Mouse (Mus musculus): ENCODE measurements around the gene Rnf10. TPM values are rescaled to one million over a fixed set of nuclear protein-coding genes. Genes with fewer than 3 reads are reported as not detected.

Rnf10 gene
- 194 TPM for polyA plus RNA-seq (2012; fragmentation: generic; extraction: Trizol)
- long read RNA-seq, experiment 1, transcript Rnf10-201 (17 exons, 3,106 nt) = minor isoform, 5 of 64 reads
- long read RNA-seq, experiment 1, transcript Rnf10-202 (17 exons, 3,112 nt) = major isoform, 40 of 64 reads
- long read RNA-seq, experiment 1, partial matches to known transcripts = 16 of 64 reads
- long read RNA-seq, experiment 1, other reads (novel, unspliced or antisense) = 1 of 64 reads
- long read RNA-seq, experiment 2, transcript Rnf10-201 (17 exons, 3,106 nt) = minor isoform, 195 of 2,054 reads
- long read RNA-seq, experiment 2, transcript Rnf10-202 (17 exons, 3,112 nt) = major isoform, 1,511 of 2,054 reads
- long read RNA-seq, experiment 2, transcript Rnf10-203 (17 exons, 3,476 nt) = minor isoform, 156 of 2,054 reads
- long read RNA-seq, experiment 2, partial matches to known transcripts = 40 of 2,054 reads
- long read RNA-seq, experiment 2, other reads (novel, unspliced or antisense) = 151 of 2,054 reads

DNA sequence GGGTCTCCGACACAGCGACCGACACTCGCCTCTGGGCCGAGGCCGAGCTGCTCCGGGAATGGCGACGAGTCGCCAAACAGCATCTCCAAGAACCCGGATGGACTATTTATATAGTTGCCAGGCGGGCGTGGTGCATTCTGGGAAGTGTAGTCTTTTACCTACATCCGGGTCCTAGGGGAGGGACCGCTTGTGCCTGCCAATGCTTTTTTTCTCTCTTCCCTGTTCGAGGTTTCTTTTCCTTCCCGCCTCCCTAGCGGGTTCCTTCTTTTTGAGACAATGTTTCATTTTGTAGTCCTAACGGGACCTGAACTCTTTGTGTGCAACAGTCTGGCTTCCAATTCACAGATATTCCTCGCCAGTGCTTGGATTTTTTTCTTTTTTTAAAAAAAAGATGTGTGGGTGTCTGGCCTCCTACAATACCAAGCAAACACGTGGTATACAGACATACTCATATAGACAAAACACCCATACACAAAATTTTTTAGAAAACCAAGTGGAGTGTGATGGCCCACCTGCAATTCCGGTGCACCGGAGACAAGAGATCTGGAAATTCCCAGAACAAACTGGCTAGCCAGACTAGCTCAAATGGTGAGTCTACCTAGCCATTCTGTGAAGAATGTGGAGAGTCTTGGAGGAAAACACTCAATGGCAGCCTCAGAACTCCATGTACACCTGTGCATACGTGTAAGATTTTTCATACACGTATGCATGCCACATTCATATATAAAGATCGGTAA, at the start of gene Rnf10:
Rnf10 (minus strand) TSS at position 87 of the 737 bp plus-strand sequence.
- Histone ChIP-seq H3K27me3 (ENCODE audit: control insufficient read depth, insufficient read depth, insufficient read length) (no peaks in the 10 kb centered on the region), H3ac (ENCODE audit: control insufficient read depth, insufficient read length, low read depth) (peak within 1 kb of the TSS; percentile 91), H3K79me3 (ENCODE audit: low read depth) (peaks cover 44% of the 10 kb centered on the region), H3K36me3 (ENCODE audit: control insufficient read depth, insufficient read depth) (peaks cover 22% of the 10 kb centered on the region), H3K79me2 (ENCODE audit: control insufficient read depth, insufficient read depth) (peaks cover 47% of the 10 kb centered on the region), H3K4me3 (ENCODE audit: insufficient read depth, poor library complexity, severe bottlenecking) (peak within 1 kb of the TSS; percentile 86)
- TF ChIP-seq CEBPB (IDR thresholded peaks at IDR 0.05; ENCODE audit: low read depth) = no peak
- TF ChIP-seq MYOD1 (IDR thresholded peaks at IDR 0.05; ENCODE audit: control insufficient read depth, insufficient read length, low read depth) = no peak
- TF ChIP-seq MYOG (IDR thresholded peaks at IDR 0.05; ENCODE audit: control insufficient read depth, extremely low read depth, insufficient read length) = no peak

DNA sequence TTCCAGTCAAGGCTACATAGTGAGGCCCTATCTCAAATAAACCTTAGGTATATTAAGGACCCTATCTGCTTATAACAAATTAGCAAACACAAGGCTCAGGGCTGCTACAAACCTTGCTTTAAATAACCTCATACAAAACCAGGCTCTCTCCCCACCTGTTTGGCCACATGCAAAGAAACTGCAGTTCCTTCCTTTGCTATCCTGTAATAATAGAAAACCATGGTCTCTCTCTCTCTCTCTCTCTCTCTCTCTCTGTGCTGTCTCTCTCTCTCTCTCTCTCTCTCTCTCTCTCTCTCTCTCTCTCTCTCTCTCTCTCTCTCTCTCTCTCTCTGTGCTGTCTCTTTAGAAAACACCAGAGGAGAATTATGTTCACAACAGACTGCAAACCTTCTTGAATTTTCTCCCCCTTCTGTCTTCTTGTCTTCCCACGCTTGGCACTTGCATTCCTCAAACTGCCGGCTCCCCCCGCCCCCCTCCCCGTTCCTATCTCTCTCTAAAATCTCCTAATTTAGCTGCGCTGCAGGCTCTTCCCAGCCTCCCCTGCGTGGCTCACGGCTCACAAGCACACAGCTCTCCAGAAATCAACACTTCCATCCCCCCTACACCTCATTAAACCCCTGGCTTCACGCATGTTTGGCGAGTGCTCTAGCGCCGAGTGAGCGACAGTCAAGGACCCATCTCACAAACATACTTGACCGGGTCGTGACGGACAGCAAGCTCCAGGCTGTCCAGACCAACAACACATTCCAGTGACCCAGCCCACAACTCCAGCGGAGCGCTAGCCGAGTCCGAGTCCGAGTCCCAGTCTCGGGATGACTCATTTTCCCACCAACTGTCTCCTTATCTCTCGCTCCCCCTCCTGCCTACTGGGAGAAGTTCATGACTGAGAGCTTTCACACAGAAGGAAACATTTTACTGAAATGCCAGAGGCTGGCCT, 46.6 kb upstream of the Rnf10 start:
- H3K36me3 ChIP-seq (ENCODE audit: control insufficient read depth, insufficient read depth) = no peaks in the 10 kb centered on the region
- H3ac ChIP-seq (ENCODE audit: control insufficient read depth, insufficient read length, low read depth) = peak overlapping the region; percentile 14
- peak; percentile 51 for TF ChIP-seq FOSL1 (IDR thresholded peaks at IDR 0.05; ENCODE audit: insufficient read depth, low read length, poor library complexity, severe bottlenecking)
- TF ChIP-seq MAX (IDR thresholded peaks at IDR 0.05) = no peak
- TF ChIP-seq CTCF (IDR thresholded peaks at IDR 0.05; ENCODE audit: control insufficient read depth, insufficient read depth, insufficient read length) = peak; percentile 7
- peak overlapping the region; percentile 23 for H3K4me3 ChIP-seq (ENCODE audit: insufficient read depth, poor library complexity, severe bottlenecking)
- H3K79me3 ChIP-seq (ENCODE audit: low read depth) = no peaks in the 10 kb centered on the region
- H3K27me3 ChIP-seq (ENCODE audit: control insufficient read depth, insufficient read depth, insufficient read length) = no peaks in the 10 kb centered on the region
- no peaks in the 10 kb centered on the region for H3K79me2 ChIP-seq (ENCODE audit: control insufficient read depth, insufficient read depth)

DNA sequence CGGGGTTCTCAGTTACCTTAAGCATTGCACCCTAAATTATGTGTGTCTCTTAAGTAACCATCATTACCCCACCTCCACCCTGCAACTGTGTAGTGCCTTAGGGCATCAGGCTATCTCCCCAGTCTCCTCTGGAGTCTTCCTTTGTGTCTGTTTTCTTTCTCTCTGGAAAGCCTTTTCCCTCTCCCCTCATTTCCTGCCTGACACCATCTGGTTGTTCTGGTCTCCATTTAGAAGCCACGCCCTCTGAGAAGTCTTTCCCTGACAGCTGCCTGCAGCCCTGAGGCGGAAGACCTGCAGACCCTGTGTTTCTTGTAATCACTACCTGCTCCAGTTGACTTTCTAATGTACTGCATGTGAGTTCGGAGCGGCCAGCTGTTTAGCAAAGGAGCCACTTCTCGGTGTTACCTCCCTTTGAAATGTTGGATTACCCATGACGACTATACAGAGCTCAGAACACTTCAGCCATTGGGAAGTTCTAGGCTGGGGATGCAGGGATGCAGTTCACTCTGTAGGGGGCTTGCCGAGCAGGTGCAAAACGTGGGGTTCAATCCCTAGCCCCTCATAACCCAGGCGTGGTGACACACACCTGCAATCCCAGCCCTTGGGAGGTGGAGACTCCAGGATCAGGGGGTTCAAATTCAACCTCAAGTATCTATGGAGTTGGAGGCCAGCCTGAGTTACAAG, 45.1 kb upstream of the Rnf10 start:
- no peak overlapping the region for H3ac ChIP-seq (ENCODE audit: control insufficient read depth, insufficient read length, low read depth)
- no peak overlapping the region for H3K4me3 ChIP-seq (ENCODE audit: insufficient read depth, poor library complexity, severe bottlenecking)
- TF ChIP-seq MAX (IDR thresholded peaks at IDR 0.05) = no peak
- no peak for TF ChIP-seq CTCF (IDR thresholded peaks at IDR 0.05; ENCODE audit: control insufficient read depth, insufficient read depth, insufficient read length)
- no peak for TF ChIP-seq MYOG (IDR thresholded peaks at IDR 0.05; ENCODE audit: control insufficient read depth, extremely low read depth, insufficient read length)
- no peak for TF ChIP-seq FOSL1 (IDR thresholded peaks at IDR 0.05; ENCODE audit: insufficient read depth, low read length, poor library complexity, severe bottlenecking)
- TF ChIP-seq MYOD1 (IDR thresholded peaks at IDR 0.05; ENCODE audit: control insufficient read depth, insufficient read length, low read depth) = no peak
- no peak for TF ChIP-seq USF1 (IDR thresholded peaks at IDR 0.05; ENCODE audit: low read depth)
- TF ChIP-seq CEBPB (IDR thresholded peaks at IDR 0.05; ENCODE audit: low read depth) = no peak
- no peaks in the 10 kb centered on the region for H3K36me3 ChIP-seq (ENCODE audit: control insufficient read depth, insufficient read depth)
- no peaks in the 10 kb centered on the region for H3K27me3 ChIP-seq (ENCODE audit: control insufficient read depth, insufficient read depth, insufficient read length)
- H3K79me2 ChIP-seq (ENCODE audit: control insufficient read depth, insufficient read depth) = no peaks in the 10 kb centered on the region
- no peaks in the 10 kb centered on the region for H3K79me3 ChIP-seq (ENCODE audit: low read depth)

DNA sequence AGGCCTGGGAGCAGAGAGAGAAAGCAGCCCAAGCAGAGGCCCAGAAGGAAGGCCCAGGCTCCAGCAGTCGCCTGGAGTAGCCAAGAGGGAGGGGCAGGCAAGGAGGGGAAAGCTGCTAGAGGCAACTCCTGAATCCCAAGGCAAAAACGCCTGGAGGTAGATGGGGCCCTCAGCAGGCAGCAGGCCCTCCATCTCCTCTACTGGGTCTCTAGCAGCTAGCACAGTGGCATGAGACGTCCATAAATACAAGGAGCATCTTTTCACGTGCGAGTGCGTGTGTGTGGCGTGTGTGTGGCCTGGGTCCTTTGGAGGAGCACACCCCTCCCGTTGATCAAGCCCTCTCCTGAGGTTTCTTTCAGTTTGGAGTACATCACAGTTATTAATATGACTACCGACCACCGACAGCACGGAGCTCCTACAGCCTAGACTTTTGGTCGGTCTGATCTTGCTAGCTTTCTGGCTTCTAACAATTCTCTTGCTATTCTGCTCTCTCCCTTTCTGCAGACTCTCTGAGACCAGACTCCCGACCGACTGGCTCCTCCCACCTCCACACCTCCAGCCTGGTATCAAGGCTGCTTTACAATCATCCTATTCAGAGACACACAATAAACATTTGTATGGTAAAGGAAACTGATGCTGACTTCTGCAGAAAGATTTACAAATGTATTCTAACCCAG, 44.4 kb upstream of the Rnf10 start:
- no peak overlapping the region for H3ac ChIP-seq (ENCODE audit: control insufficient read depth, insufficient read length, low read depth)
- no peaks in the 10 kb centered on the region for H3K27me3 ChIP-seq (ENCODE audit: control insufficient read depth, insufficient read depth, insufficient read length)
- H3K36me3 ChIP-seq (ENCODE audit: control insufficient read depth, insufficient read depth) = no peaks in the 10 kb centered on the region
- no peak for TF ChIP-seq MYOG (IDR thresholded peaks at IDR 0.05; ENCODE audit: control insufficient read depth, extremely low read depth, insufficient read length)
- TF ChIP-seq MYOD1 (IDR thresholded peaks at IDR 0.05; ENCODE audit: control insufficient read depth, insufficient read length, low read depth) = no peak
- TF ChIP-seq CEBPB (IDR thresholded peaks at IDR 0.05; ENCODE audit: low read depth) = no peak
- TF ChIP-seq USF1 (IDR thresholded peaks at IDR 0.05; ENCODE audit: low read depth) = no peak
- no peak overlapping the region for H3K4me3 ChIP-seq (ENCODE audit: insufficient read depth, poor library complexity, severe bottlenecking)
- H3K79me3 ChIP-seq (ENCODE audit: low read depth) = no peaks in the 10 kb centered on the region
- no peaks in the 10 kb centered on the region for H3K79me2 ChIP-seq (ENCODE audit: control insufficient read depth, insufficient read depth)

DNA sequence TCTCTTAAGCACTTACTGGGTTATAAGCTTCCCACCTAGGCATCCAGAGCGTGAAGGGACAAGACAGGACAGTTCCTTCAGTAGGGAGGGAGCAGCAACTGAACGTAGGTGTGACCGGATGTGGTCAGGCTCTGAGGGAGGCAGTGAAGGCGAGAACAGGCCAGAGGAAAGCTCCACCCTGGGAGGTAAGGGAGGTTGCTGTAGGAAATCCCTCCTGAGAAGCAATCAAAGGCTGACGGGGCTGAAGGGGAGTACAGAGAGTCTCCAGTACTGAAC, 40.9 kb upstream of the Rnf10 start:
- Histone ChIP-seq H3ac (ENCODE audit: control insufficient read depth, insufficient read length, low read depth) (no peak overlapping the region), H3K36me3 (ENCODE audit: control insufficient read depth, insufficient read depth) (no peaks in the 10 kb centered on the region), H3K4me3 (ENCODE audit: insufficient read depth, poor library complexity, severe bottlenecking) (no peak overlapping the region), H3K79me3 (ENCODE audit: low read depth) (no peaks in the 10 kb centered on the region), H3K79me2 (ENCODE audit: control insufficient read depth, insufficient read depth) (no peaks in the 10 kb centered on the region), H3K27me3 (ENCODE audit: control insufficient read depth, insufficient read depth, insufficient read length) (peaks cover 3% of the 10 kb centered on the region)
- no peak for TF ChIP-seq MAX (IDR thresholded peaks at IDR 0.05)
- TF ChIP-seq MYOD1 (IDR thresholded peaks at IDR 0.05; ENCODE audit: control insufficient read depth, insufficient read length, low read depth) = no peak
- no peak for TF ChIP-seq CTCF (IDR thresholded peaks at IDR 0.05; ENCODE audit: control insufficient read depth, insufficient read depth, insufficient read length)
- no peak for TF ChIP-seq USF1 (IDR thresholded peaks at IDR 0.05; ENCODE audit: low read depth)
- TF ChIP-seq CEBPB (IDR thresholded peaks at IDR 0.05; ENCODE audit: low read depth) = no peak
- no peak for TF ChIP-seq FOSL1 (IDR thresholded peaks at IDR 0.05; ENCODE audit: insufficient read depth, low read length, poor library complexity, severe bottlenecking)
- TF ChIP-seq MYOG (IDR thresholded peaks at IDR 0.05; ENCODE audit: control insufficient read depth, extremely low read depth, insufficient read length) = no peak

Data from C2C12 (cell line).